8 mouse cellular contexts compared by ENCODE assay signal in genomic region chr5:118170888-118171529, GRCm38 (mm10). TPM values are rescaled to one million over a fixed set of nuclear protein-coding genes. Genes with fewer than 3 reads are reported as not detected.
DNase-seq lines count a peak whose midpoint lies in the region; ATAC-seq lines count a peak whose summit lies in the region.

No protein-coding gene starts in this region.

- H3K27ac ChIP-seq in lung, embryonic 15.5 days, result no peak overlapping the region
- no peak overlapping the region for H3K27ac ChIP-seq in embryonic facial prominence, embryonic 10.5 days (replicated peaks)
- H3K27ac ChIP-seq in hindbrain, embryonic 13.5 days, result no peak overlapping the region
- no peak overlapping the region for H3K27ac ChIP-seq in limb, embryonic 15.5 days
- no peak overlapping the region for H3K27ac ChIP-seq in neural tube, embryonic 14.5 days (ENCODE audit: low read depth, low read length)

- peak overlapping the region; percentile 65 for H3K4me2 ChIP-seq in lung, embryonic 15.5 days
- H3K4me2 ChIP-seq in hindbrain, embryonic 13.5 days, result peak overlapping the region; percentile 94
- peak overlapping the region; percentile 63 for H3K4me2 ChIP-seq in limb, embryonic 15.5 days
- H3K4me2 ChIP-seq in neural tube, embryonic 14.5 days (ENCODE audit: low read depth, low read length), result peak overlapping the region; percentile 41

- H3K27me3 ChIP-seq in lung, embryonic 15.5 days, result peaks cover 93% of the 10 kb centered on the region
- H3K27me3 ChIP-seq in embryonic facial prominence, embryonic 10.5 days (replicated peaks; ENCODE audit: low read depth, poor library complexity, severe bottlenecking), result peaks cover 95% of the 10 kb centered on the region
- H3K27me3 ChIP-seq in hindbrain, embryonic 13.5 days, result peaks cover 89% of the 10 kb centered on the region
- peaks cover 89% of the 10 kb centered on the region for H3K27me3 ChIP-seq in limb, embryonic 15.5 days
- H3K27me3 ChIP-seq in neural tube, embryonic 14.5 days (ENCODE audit: control insufficient read depth, insufficient read depth, low read length), result peaks cover 29% of the 10 kb centered on the region

- H3K36me3 ChIP-seq in lung, embryonic 15.5 days, result no peaks in the 10 kb centered on the region
- no peaks in the 10 kb centered on the region for H3K36me3 ChIP-seq in embryonic facial prominence, embryonic 10.5 days (replicated peaks)
- H3K36me3 ChIP-seq in hindbrain, embryonic 13.5 days, result no peaks in the 10 kb centered on the region
- H3K36me3 ChIP-seq in limb, embryonic 15.5 days, result no peaks in the 10 kb centered on the region
- H3K36me3 ChIP-seq in neural tube, embryonic 14.5 days (ENCODE audit: control insufficient read depth, insufficient read depth, low read length), result no peaks in the 10 kb centered on the region

- 0 out of 2 replicates have a peak, but pooled peaks cover 6% of the 10 kb centered on the region for H3K9me3 ChIP-seq in lung, embryonic 15.5 days
- peaks cover 8% of the 10 kb centered on the region for H3K9me3 ChIP-seq in embryonic facial prominence, embryonic 10.5 days
- peaks cover 5% of the 10 kb centered on the region; the same call in 1 of the 2 replicates for H3K9me3 ChIP-seq in hindbrain, embryonic 13.5 days
- H3K9me3 ChIP-seq in limb, embryonic 15.5 days, result 0 out of 2 replicates have a peak, but pooled peaks cover 4% of the 10 kb centered on the region
- no peaks in the 10 kb centered on the region for H3K9me3 ChIP-seq in neural tube, embryonic 14.5 days (ENCODE audit: control insufficient read depth, low read length)

- no peak for DNase-seq in lung, postnatal 25 days (ENCODE audit: low spot score)
- peak; percentile 62 for DNase-seq in embryonic facial prominence, embryonic 10.5 days (ENCODE audit: low spot score)
- no peak for DNase-seq in ovary, postnatal 10 days (ENCODE audit: low spot score)
- DNase-seq in spleen, postnatal 4 days (ENCODE audit: low spot score in 2 of 2), result no peak

- no peak overlapping the region for H3K9ac ChIP-seq in lung, embryonic 15.5 days
- H3K9ac ChIP-seq in hindbrain, embryonic 13.5 days, result no peak overlapping the region
- H3K9ac ChIP-seq in limb, embryonic 15.5 days, result no peak overlapping the region
- H3K9ac ChIP-seq in neural tube, embryonic 14.5 days (replicated peaks; ENCODE audit: low read depth, low read length), result 0 out of 2 replicates have a peak overlapping the region, but pooled peaks have one; percentile 16

- no peak for ATAC-seq in lung, embryonic 15.5 days (ENCODE audit: borderline replicate concordance, extremely low read depth, low FRiP score, low TSS enrichment)
- no peak for ATAC-seq in hindbrain, embryonic 13.5 days (ENCODE audit: low FRiP score)
- ATAC-seq in limb, embryonic 15.5 days (ENCODE audit: insufficient number of reproducible peaks, low FRiP score, low TSS enrichment, low read depth), result no peak
- no peak for ATAC-seq in neural tube, embryonic 14.5 days (ENCODE audit: low read depth)

- H3K4me3 ChIP-seq in lung, embryonic 15.5 days, result peak overlapping the region; percentile 39
- peak overlapping the region; percentile 61 for H3K4me3 ChIP-seq in embryonic facial prominence, embryonic 10.5 days
- peak overlapping the region; percentile 59 for H3K4me3 ChIP-seq in hindbrain, embryonic 13.5 days
- peak overlapping the region; percentile 38 for H3K4me3 ChIP-seq in limb, embryonic 15.5 days
- peak overlapping the region; percentile 29 for H3K4me3 ChIP-seq in neural tube, embryonic 14.5 days (ENCODE audit: low read depth, low read length)

- under 1% methylated on average over 25 of the region's 25 CpGs for WGBS in lung, embryonic 15.5 days
- 1% methylated on average over 25 of the region's 25 CpGs for whole genome bisulfite sequencing in embryonic facial prominence, embryonic 10.5 days
- under 1% methylated on average over 25 of the region's 25 CpGs for WGBS in hindbrain, embryonic 13.5 days
- 1% methylated on average over 25 of the region's 25 CpGs for WGBS in limb, embryonic 15.5 days
- under 1% methylated on average over 25 of the region's 25 CpGs for WGBS in neural tube, embryonic 14.5 days

- peaks cover 28% of the 10 kb centered on the region for H3K4me1 ChIP-seq in lung, embryonic 15.5 days
- H3K4me1 ChIP-seq in embryonic facial prominence, embryonic 10.5 days, result peaks cover 47% of the 10 kb centered on the region
- peaks cover 39% of the 10 kb centered on the region for H3K4me1 ChIP-seq in hindbrain, embryonic 13.5 days (replicated peaks)
- H3K4me1 ChIP-seq in limb, embryonic 15.5 days, result peaks cover 35% of the 10 kb centered on the region
- H3K4me1 ChIP-seq in neural tube, embryonic 14.5 days (ENCODE audit: control insufficient read depth, insufficient read depth, low read length), result peaks cover 2% of the 10 kb centered on the region; the same call in 1 of the 2 replicates

RNA-seq across cellular contexts. Expression of gene Hrk, which starts 6.6 kb away (rescaled TPM):
- 0.06 TPM in 1 of 2 replicates, not detected in the other for polyA plus RNA-seq in lung, embryonic 15.5 days (2015; fragmentation: Nextera tagmentation; extraction: Ambion mirVana)
- polyA plus RNA-seq in embryonic facial prominence, embryonic 10.5 days (2016; fragmentation: Nextera tagmentation; extraction: Ambion mirVana), result 0.15 and 0.32 TPM in 2 replicates
- 2.3 and 2.6 TPM in 2 replicates for polyA plus RNA-seq in hindbrain, embryonic 13.5 days (2015; fragmentation: Nextera tagmentation; extraction: Ambion mirVana)
- 0.04 and 0.10 TPM in 2 replicates for polyA plus RNA-seq in limb, embryonic 15.5 days (2015; fragmentation: Nextera tagmentation; extraction: Ambion mirVana)
- 3.5 and 3.9 TPM in 2 replicates for polyA plus RNA-seq in neural tube, embryonic 14.5 days (2014; fragmentation: Nextera tagmentation; extraction: Ambion mirVana)

RNA-seq across cellular contexts. Expression of gene Fbxw8, which starts 15.7 kb away (rescaled TPM):
- polyA plus RNA-seq in lung, embryonic 15.5 days (2015; fragmentation: Nextera tagmentation; extraction: Ambion mirVana), result 30.2 and 30.9 TPM in 2 replicates
- polyA plus RNA-seq in embryonic facial prominence, embryonic 10.5 days (2016; fragmentation: Nextera tagmentation; extraction: Ambion mirVana), result 35.0 and 36.6 TPM in 2 replicates
- polyA plus RNA-seq in hindbrain, embryonic 13.5 days (2015; fragmentation: Nextera tagmentation; extraction: Ambion mirVana), result 22.8 and 23.7 TPM in 2 replicates
- polyA plus RNA-seq in limb, embryonic 15.5 days (2015; fragmentation: Nextera tagmentation; extraction: Ambion mirVana), result 20.7 and 26.3 TPM in 2 replicates
- polyA plus RNA-seq in neural tube, embryonic 14.5 days (2014; fragmentation: Nextera tagmentation; extraction: Ambion mirVana), result 16.5 and 20.4 TPM in 2 replicates

Comparison
In these comparisons a context has a peak if more than half of its experiments do, and no peak if none do; other contexts are left out.
1. H3K4me2 ChIP-seq: peak in every context shown above with its lines; median percentile 94 in hindbrain, embryonic 13.5 days; 65 in lung, embryonic 15.5 days; 63 in limb, embryonic 15.5 days; 41 in neural tube, embryonic 14.5 days.